Mouse (Mus musculus): ENCODE data around the gene Mrpl28. TPM values are rescaled to one million over a fixed set of nuclear protein-coding genes. Genes with fewer than 3 reads are reported as not detected.

The Mrpl28 gene
- 44.7 TPM for polyA plus RNA-seq (2017; shearing (Covaris generic))

GRCm38 (mm10) chr17:26123267-26123684 lies at the start of gene Mrpl28:
TSS of gene Mrpl28 (plus strand) at chr17:26123500.

GRCm38 (mm10) chr17:26089905-26090632 lies 33.2 kb upstream of the Mrpl28 start, which contains the start of gene Decr2:
TSS of gene Decr2 (minus strand) at chr17:26090337.

GRCm38 (mm10) chr17:26095121-26095740 lies 28.1 kb upstream of the Mrpl28 start, which contains the start of gene Nme4:
TSS of gene Nme4 (minus strand) at chr17:26095602.

GRCm38 (mm10) chr17:26113181-26113948 lies 9.9 kb upstream of the Mrpl28 start, which contains the start of gene Tmem8:
TSS of gene Tmem8 (plus strand) at chr17:26113299.

GRCm38 (mm10) chr17:26138239-26138836 lies 15.0 kb downstream of the Mrpl28 start, which contains the start of gene Axin1:
TSS of gene Axin1 (plus strand) at chr17:26138688.

Other genes starting within 250 kb of the Mrpl28 start
- 46.3 TPM for gene Mettl26, start 248.4 kb upstream of the Mrpl28 start, polyA plus RNA-seq (2017; shearing (Covaris generic))
- gene Wfikkn1, start 242.6 kb upstream of the Mrpl28 start, polyA plus RNA-seq (2017; shearing (Covaris generic)) = 0.81 TPM
- gene Rab40c, start 203.8 kb upstream of the Mrpl28 start, polyA plus RNA-seq (2017; shearing (Covaris generic)) = 21.6 TPM
- gene Pigq, start 178.6 kb upstream of the Mrpl28 start, polyA plus RNA-seq (2017; shearing (Covaris generic)) = 44.4 TPM
- not detected for gene Nhlrc4, start 178.5 kb upstream of the Mrpl28 start, polyA plus RNA-seq (2017; shearing (Covaris generic))
- gene A930017K11Rik, start 170.9 kb upstream of the Mrpl28 start, polyA plus RNA-seq (2017; shearing (Covaris generic)) = not detected
- gene Capn15, start 137.7 kb upstream of the Mrpl28 start, polyA plus RNA-seq (2017; shearing (Covaris generic)) = 25.9 TPM
- 15.6 TPM for gene Rab11fip3, start 53.9 kb upstream of the Mrpl28 start, polyA plus RNA-seq (2017; shearing (Covaris generic))
- gene Decr2, start 33.2 kb upstream of the Mrpl28 start, polyA plus RNA-seq (2017; shearing (Covaris generic)) = 17.6 TPM
- gene Nme4, start 27.9 kb upstream of the Mrpl28 start, polyA plus RNA-seq (2017; shearing (Covaris generic)) = 10.2 TPM
- gene Tmem8, start 10.2 kb upstream of the Mrpl28 start, polyA plus RNA-seq (2017; shearing (Covaris generic)) = 28.4 TPM
- 146 TPM for gene Axin1, start 15.2 kb downstream of the Mrpl28 start, polyA plus RNA-seq (2017; shearing (Covaris generic))
- gene Pdia2, start 75.6 kb downstream of the Mrpl28 start, polyA plus RNA-seq (2017; shearing (Covaris generic)) = not detected
- 39.8 TPM for gene Rgs11, start 79.5 kb downstream of the Mrpl28 start, polyA plus RNA-seq (2017; shearing (Covaris generic))
- gene Arhgdig, start 84.3 kb downstream of the Mrpl28 start, polyA plus RNA-seq (2017; shearing (Covaris generic)) = not detected
- 24.9 TPM for gene Fam234a, start 120.7 kb downstream of the Mrpl28 start, polyA plus RNA-seq (2017; shearing (Covaris generic))
- gene Luc7l, start 129.4 kb downstream of the Mrpl28 start, polyA plus RNA-seq (2017; shearing (Covaris generic)) = 200 TPM